Mouse (Mus musculus): Measurements from ENCODE around the gene Zfp148.

The Zfp148 gene

DNA sequence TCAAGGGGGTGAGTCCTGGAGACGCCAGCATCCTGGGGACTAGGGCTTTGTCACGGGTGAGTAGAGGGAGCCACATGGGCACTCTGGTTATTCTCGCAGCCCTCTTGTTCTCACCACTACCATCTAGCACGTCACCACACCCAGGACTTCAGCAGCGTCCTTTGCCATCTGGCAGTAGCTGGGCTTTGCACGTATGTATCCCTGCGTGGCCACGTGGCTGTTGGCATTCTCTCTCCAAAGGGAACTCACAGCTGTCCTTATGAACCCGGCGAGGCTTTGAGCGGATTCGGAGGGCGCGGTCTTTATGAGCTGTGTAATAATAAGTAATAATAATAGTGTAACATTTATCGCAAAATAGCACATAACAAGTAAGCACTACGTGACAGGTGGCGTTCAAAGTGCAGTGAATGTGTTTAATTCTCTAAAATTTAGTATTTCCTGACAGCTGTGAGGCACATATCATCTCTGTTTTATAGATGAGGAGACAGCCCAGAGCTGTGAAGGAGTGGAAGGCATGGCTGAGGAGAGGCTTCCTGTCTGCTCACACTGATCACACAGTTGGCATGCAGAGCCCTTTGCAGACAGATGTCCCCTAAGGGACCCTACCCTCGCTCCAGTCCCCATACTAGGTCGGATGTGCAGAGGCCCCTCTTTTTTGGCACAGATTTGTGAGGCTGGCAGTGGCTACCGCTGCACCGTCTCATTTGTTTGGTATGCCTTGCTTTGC lies 157.0 kb downstream of the Zfp148 start:
- no peak for DNase-seq

DNA sequence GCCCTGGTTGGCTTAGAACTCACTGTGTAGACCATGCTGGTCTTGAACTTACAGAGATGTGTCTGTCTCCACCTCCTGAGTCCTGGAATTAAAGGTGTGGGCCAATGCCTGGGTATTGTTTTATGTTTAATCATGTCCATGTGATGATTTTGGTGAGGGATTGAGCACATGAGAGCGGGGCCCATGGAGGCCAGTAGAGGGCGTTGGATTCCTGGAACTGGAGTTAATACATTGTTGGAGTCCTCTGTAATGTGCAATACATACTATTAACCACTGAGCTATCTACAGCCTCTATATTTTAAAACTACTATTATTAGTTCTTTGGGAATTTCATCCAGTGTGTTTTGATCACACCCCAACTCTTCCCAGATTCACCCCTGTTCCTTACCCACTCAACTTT lies 163.7 kb downstream of the Zfp148 start:
- no peak for DNase-seq

GRCm38 (mm10) chr16:33545530-33545929 lies 164.9 kb downstream of the Zfp148 start:
- no peak for DNase-seq

DNA sequence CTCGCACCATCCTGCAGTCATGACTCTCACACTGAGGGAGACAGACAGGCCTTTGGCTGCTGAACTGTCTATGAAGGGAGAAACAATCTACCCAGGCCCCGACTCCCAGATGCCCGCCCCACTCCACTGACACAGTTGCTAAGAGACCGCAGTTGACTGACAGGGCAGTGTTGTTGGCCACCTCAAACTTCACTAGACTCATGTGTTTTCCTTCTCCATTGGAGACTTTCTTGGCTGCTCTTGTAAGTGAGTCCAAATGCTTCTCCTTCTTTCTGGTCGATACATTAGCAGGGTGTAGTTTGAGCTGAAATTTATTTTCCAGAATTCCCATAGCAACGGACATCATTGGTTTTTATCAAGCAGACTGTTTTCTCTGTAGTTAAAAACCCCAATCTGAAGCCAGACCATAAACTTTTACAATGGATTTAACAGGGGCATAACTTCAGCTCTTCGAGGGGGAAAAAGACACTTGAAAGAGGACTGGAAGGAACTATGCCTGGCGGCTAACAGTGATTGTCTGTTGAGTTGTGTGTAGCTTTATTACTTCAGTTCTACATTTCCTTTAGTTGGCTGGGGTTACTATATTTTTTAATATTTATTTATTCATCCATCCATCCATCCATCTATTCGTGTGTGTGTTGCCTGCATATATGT lies 173.2 kb downstream of the Zfp148 start:
- no peak for DNase-seq

Data from cerebellum, adult 11-12 months (tissue).